Mouse (Mus musculus) liver, postnatal 0 days (tissue): ENCODE measurements at regions not wholly inside any gene's neighbourhood (a gene's known extent, or its start where the extent isn't known, plus 50 kb on each side); places are given as distances from the start of the nearest gene placed in this dataset.

Experiments
- CTCF ChIP-seq: sonication (generic); IDR thresholded peaks from 2 replicates; pipeline ENCODE4 v1.5.1; 2016; ENCODE audit warnings: antibody characterized with exemption, low read depth
- EP300 ChIP-seq: IDR thresholded peaks from 2 replicates; pipeline ENCODE4 v1.6.1; 2016; ENCODE audit warnings: antibody characterized with exemption, low read depth, mild to moderate bottlenecking

GRCm38 (mm10) chr4:69852637-69853036 lies 557.6 kb downstream of the Cdk5rap2 start:
- TF ChIP-seq CTCF: no peak
- TF ChIP-seq EP300: no peak
